Mouse (Mus musculus): ENCODE results near the gene Anapc4.

GRCm38 (mm10) chr5:52866361-52867155, 32.7 kb downstream of the Anapc4 start:
- TF ChIP-seq POLR2A (IDR thresholded peaks at IDR 0.05; ENCODE audit: borderline replicate concordance, extremely low read depth, low read depth, low read length) (no peak), CTCF (IDR thresholded peaks at IDR 0.05; ENCODE audit: insufficient read depth, low read length) (no peak)

Measured in lung, adult 2 months (tissue).